Mouse (Mus musculus) liver, postnatal 0 days (tissue): ENCODE data around the gene Chrm5. TPM values are rescaled to one million over a fixed set of nuclear protein-coding genes. Genes with fewer than 3 reads are reported as not detected.

Experiments
- ATAC-seq: fragments of 200-750 bp; cut with Nextera tagmentation; 2 replicates; pipeline ENCODE4 v1.8.0; 2017; ENCODE audit warnings: mild to moderate bottlenecking, moderate library complexity
- DNase-seq: peaks from one replicate; pipeline ENCODE4 v3.0.0-alpha.2; 2016
- H3K27ac ChIP-seq: fragments of 300-500 bp; sonication (generic); 2 replicates; pipeline ENCODE4 v1.5.1; 2014; ENCODE audit warnings: antibody characterized with exemption, moderate library complexity, mild to moderate bottlenecking, low read depth
- H3K27me3 ChIP-seq: fragments of 300-500 bp; sonication (generic); 2 replicates; pipeline ENCODE4 v1.6.1; 2014; ENCODE audit warnings: low read length, control low read depth, mixed read lengths; ENCODE audit not compliant: insufficient read depth
- H3K36me3 ChIP-seq: fragments of 300-500 bp; sonication (generic); replicated peaks from 2 replicates; pipeline ENCODE4 v1.6.1; 2014; ENCODE audit warnings: mild to moderate bottlenecking, control low read depth, low read length, moderate library complexity, mixed read lengths; ENCODE audit not compliant: insufficient read depth
- H3K4me1 ChIP-seq: fragments of 300-500 bp; sonication (generic); 2 replicates; pipeline ENCODE4 v1.6.1; 2014; ENCODE audit warnings: antibody characterized with exemption, mild to moderate bottlenecking, control low read depth; ENCODE audit not compliant: insufficient read depth
- H3K4me2 ChIP-seq: fragments of 300-500 bp; sonication (generic); 2 replicates; pipeline ENCODE4 v1.6.1; 2014; ENCODE audit warnings: low read depth, mild to moderate bottlenecking, low read length, moderate library complexity, mixed read lengths
- H3K4me3 ChIP-seq: fragments of 300-500 bp; sonication (generic); 2 replicates; pipeline ENCODE4 v1.5.1; 2014; ENCODE audit warnings: low read depth, low read length
- H3K9ac ChIP-seq: fragments of 300-500 bp; sonication (generic); replicated peaks from 2 replicates; pipeline ENCODE4 v1.6.1; 2014; ENCODE audit warnings: mild to moderate bottlenecking, moderate library complexity
- H3K9me3 ChIP-seq: fragments of 300-500 bp; sonication (generic); 2 replicates; pipeline ENCODE4 v1.6.1; 2016; ENCODE audit warnings: mild to moderate bottlenecking, control low read depth, low read length, mixed read lengths
- CTCF ChIP-seq: sonication (generic); IDR thresholded peaks from 2 replicates; pipeline ENCODE4 v1.5.1; 2016; ENCODE audit warnings: antibody characterized with exemption, low read depth
- EP300 ChIP-seq: IDR thresholded peaks from 2 replicates; pipeline ENCODE4 v1.6.1; 2016; ENCODE audit warnings: antibody characterized with exemption, low read depth, mild to moderate bottlenecking
- WGBS: fragments of 180-500 bp; shearing (Covaris S2); extraction: QIAGEN DNeasy Blood & Tissue Kit; methylation state at CpG from one replicate; pipeline ENCODE4 v1.1.7; 2014; ENCODE audit not compliant: insufficient replicate concordance; 5-methylcytosine and 5-hydroxymethylcytosine counted together
- polyA plus RNA-seq: library from polyadenylated mRNA; unstranded; fragments of >200 nt; fragmentation: Nextera tagmentation; extraction: Ambion mirVana; gene quantifications from 2 replicates; pipeline ENCODE4 v1.2.1, GENCODE M21; 2015

Gene Chrm5
- polyA plus RNA-seq, 1 experiment from 2014 or later = not detected

DNA sequence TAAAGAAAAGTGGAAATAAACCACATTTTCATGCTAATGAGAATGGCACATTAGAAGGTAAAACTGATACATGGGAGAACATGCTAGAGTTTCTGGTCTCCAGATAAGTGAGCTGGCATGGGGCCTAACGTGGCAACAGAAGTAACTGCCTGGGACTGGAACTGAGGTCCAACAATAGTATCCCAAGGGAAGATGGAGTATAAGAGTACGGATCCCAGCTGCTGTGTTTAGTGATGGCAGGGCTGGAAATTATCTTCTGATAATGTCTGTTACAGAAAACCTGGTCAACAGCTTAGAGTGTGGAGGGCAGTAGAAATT lies 2.7 kb upstream of the Chrm5 start:
- no peaks in the 10 kb centered on the region for H3K27me3 ChIP-seq

GRCm38 (mm10) chr2:112482533-112483333 lies 2.2 kb upstream of the Chrm5 start:
- DNase-seq (no peak), ATAC-seq (no peak)
- no peaks in the 10 kb centered on the region for H3K27me3 ChIP-seq
- H3K9ac ChIP-seq = no peak overlapping the region
- 73% methylated on average over 5 of the region's 5 CpGs for WGBS
- no peaks in the 10 kb centered on the region for H3K4me1 ChIP-seq
- H3K4me3 ChIP-seq = no peak overlapping the region
- no peaks in the 10 kb centered on the region for H3K9me3 ChIP-seq
- H3K4me2 ChIP-seq = no peak overlapping the region
- H3K36me3 ChIP-seq = no peaks in the 10 kb centered on the region
- H3K27ac ChIP-seq = no peak overlapping the region
- no peak for TF ChIP-seq CTCF

More for the DNA sequence above, 2.7 kb upstream of the Chrm5 start:
- Histone ChIP-seq H3K36me3 (no peaks in the 10 kb centered on the region), H3K4me1 (no peaks in the 10 kb centered on the region), H3K9me3 (no peaks in the 10 kb centered on the region), H3K4me3 (no peak overlapping the region), H3K4me2 (no peak overlapping the region), H3K9ac (no peak overlapping the region), H3K27ac (no peak overlapping the region)
- TF ChIP-seq CTCF = no peak
- no peak for TF ChIP-seq EP300
- 60% methylated on average over 2 of the region's 2 CpGs for WGBS
- ATAC-seq (no peak), DNase-seq (no peak)

DNA sequence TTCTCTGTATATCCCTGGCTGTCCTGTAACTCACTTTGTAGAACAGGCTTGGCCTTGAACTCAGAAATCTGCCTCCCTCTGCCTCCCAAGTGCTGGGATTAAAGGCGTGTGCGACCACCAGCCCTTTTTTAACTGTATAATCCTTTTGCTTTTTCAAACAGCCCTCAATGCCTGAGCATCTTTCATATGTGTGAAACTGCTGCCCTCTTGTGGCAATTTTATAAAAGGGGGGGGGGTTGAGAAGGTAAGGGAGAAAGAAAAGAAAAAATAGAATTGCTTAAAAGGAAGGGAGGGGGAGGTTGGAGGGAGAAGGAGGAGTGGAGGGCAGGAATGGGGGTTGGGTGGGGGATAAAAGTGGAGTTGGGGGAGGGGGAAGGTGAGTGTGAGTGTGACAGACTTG lies 995 bp upstream of the Chrm5 start:
- Histone ChIP-seq H3K36me3 (no peaks in the 10 kb centered on the region), H3K4me1 (no peaks in the 10 kb centered on the region), H3K9ac (no peak overlapping the region), H3K27me3 (no peaks in the 10 kb centered on the region), H3K4me2 (no peak overlapping the region), H3K9me3 (no peaks in the 10 kb centered on the region), H3K27ac (no peak overlapping the region), H3K4me3 (no peak overlapping the region)
- TF ChIP-seq EP300 = no peak
- TF ChIP-seq CTCF = peak; percentile 67
- peak; percentile 36 for DNase-seq
- ATAC-seq = no peak
- WGBS = 2% methylated on average over 2 of the region's 2 CpGs

GRCm38 (mm10) chr2:112476554-112476953 lies 4.0 kb downstream of the Chrm5 start:
- DNase-seq = no peak

GRCm38 (mm10) chr2:112474997-112475724 lies 5.4 kb downstream of the Chrm5 start:
- H3K27ac ChIP-seq = no peak overlapping the region
- ATAC-seq = no peak
- no peak for DNase-seq
- H3K4me3 ChIP-seq = no peak overlapping the region
- H3K27me3 ChIP-seq = no peaks in the 10 kb centered on the region
- H3K4me2 ChIP-seq = no peak overlapping the region
- WGBS = 60% methylated on average over 5 of the region's 5 CpGs
- H3K4me1 ChIP-seq = no peaks in the 10 kb centered on the region
- H3K36me3 ChIP-seq = no peaks in the 10 kb centered on the region; the same call in 1 of the 2 replicates
- TF ChIP-seq CTCF (no peak), EP300 (no peak)
- no peak overlapping the region for H3K9ac ChIP-seq
- H3K9me3 ChIP-seq = no peaks in the 10 kb centered on the region

More at GRCm38 (mm10) chr2:112476554-112476953, 4.0 kb downstream of the Chrm5 start:
- no peak overlapping the region for H3K9ac ChIP-seq
- H3K36me3 ChIP-seq = no peaks in the 10 kb centered on the region
- H3K27ac ChIP-seq = no peak overlapping the region
- no peak for ATAC-seq
- no peak for TF ChIP-seq CTCF
- TF ChIP-seq EP300 = no peak
- WGBS = 72% methylated on average over 6 of the region's 6 CpGs
- no peaks in the 10 kb centered on the region for H3K27me3 ChIP-seq
- no peak overlapping the region for H3K4me3 ChIP-seq
- no peaks in the 10 kb centered on the region for H3K4me1 ChIP-seq
- no peaks in the 10 kb centered on the region for H3K9me3 ChIP-seq
- H3K4me2 ChIP-seq = no peak overlapping the region

- DNase-seq (no peak), ATAC-seq (no peak)
- Histone ChIP-seq H3K9me3 (no peaks in the 10 kb centered on the region), H3K27ac (no peak overlapping the region), H3K9ac (no peak overlapping the region), H3K27me3 (no peaks in the 10 kb centered on the region), H3K4me3 (no peak overlapping the region), H3K36me3 (peaks cover 20% of the 10 kb centered on the region), H3K4me2 (no peak overlapping the region), H3K4me1 (no peaks in the 10 kb centered on the region)
- WGBS = 79% methylated on average over 2 of the region's 2 CpGs
- no peak for TF ChIP-seq EP300
- no peak for TF ChIP-seq CTCF
These were observed 8.5 kb downstream of the Chrm5 start for GRCm38 (mm10) chr2:112472076-112472475.
